Mouse (Mus musculus) midbrain, embryonic 15.5 days (tissue): ENCODE measurements around the gene Sec22a. TPM values are rescaled to one million over a fixed set of nuclear protein-coding genes. Genes with fewer than 3 reads are reported as not detected.
A peak's percentile ranks its signal among the peaks of the same experiment; 100 is the strongest.

Experiments
- ATAC-seq: fragments of 200-750 bp; cut with Nextera tagmentation; replicated peaks from 2 replicates; pipeline ENCODE4 v1.8.0; 2017; ENCODE audit warnings: moderate TSS enrichment
- H3K27ac ChIP-seq: fragments of 300-500 bp; sonication (generic); 2 replicates; pipeline ENCODE4 v1.5.1; 2015; ENCODE audit warnings: mild to moderate bottlenecking, inconsistent platforms
- H3K27me3 ChIP-seq: fragments of 300-500 bp; sonication (generic); replicated peaks from 2 replicates; pipeline ENCODE4 v1.6.1; 2015; ENCODE audit warnings: inconsistent platforms
- H3K36me3 ChIP-seq: fragments of 300-500 bp; sonication (generic); replicated peaks from 2 replicates; pipeline ENCODE4 v1.6.1; 2015; ENCODE audit warnings: inconsistent platforms
- H3K4me1 ChIP-seq: fragments of 300-500 bp; sonication (generic); 2 replicates; pipeline ENCODE4 v1.6.1; 2015; ENCODE audit warnings: inconsistent platforms
- H3K4me2 ChIP-seq: fragments of 300-500 bp; sonication (generic); 2 replicates; pipeline ENCODE4 v1.6.1; 2015; ENCODE audit warnings: inconsistent platforms, mild to moderate bottlenecking, moderate library complexity
- H3K4me3 ChIP-seq: fragments of 300-500 bp; sonication (generic); 2 replicates; pipeline ENCODE4 v1.5.1; 2015; ENCODE audit warnings: mild to moderate bottlenecking, inconsistent platforms
- H3K9ac ChIP-seq: fragments of 300-500 bp; sonication (generic); 2 replicates; pipeline ENCODE4 v1.6.1; 2015; ENCODE audit warnings: mild to moderate bottlenecking, inconsistent platforms
- H3K9me3 ChIP-seq: fragments of 300-500 bp; sonication (generic); 2 replicates; pipeline ENCODE4 v1.6.1; 2016; ENCODE audit warnings: inconsistent platforms
- WGBS: fragments of 180-500 bp; shearing (Covaris S2); methylation state at CpG from one replicate; pipeline ENCODE4 v1.1.7; 2015; ENCODE audit warnings: mixed read lengths; 5-methylcytosine and 5-hydroxymethylcytosine counted together
- polyA plus RNA-seq: library from polyadenylated mRNA; unstranded; fragments of >200 nt; fragmentation: Nextera tagmentation; extraction: Ambion mirVana; gene quantifications from 2 replicates; pipeline ENCODE4 v1.2.1, GENCODE M21; 2015

Sec22a gene
- polyA plus RNA-seq: 36.8 and 40.6 TPM in 2 replicates

DNA sequence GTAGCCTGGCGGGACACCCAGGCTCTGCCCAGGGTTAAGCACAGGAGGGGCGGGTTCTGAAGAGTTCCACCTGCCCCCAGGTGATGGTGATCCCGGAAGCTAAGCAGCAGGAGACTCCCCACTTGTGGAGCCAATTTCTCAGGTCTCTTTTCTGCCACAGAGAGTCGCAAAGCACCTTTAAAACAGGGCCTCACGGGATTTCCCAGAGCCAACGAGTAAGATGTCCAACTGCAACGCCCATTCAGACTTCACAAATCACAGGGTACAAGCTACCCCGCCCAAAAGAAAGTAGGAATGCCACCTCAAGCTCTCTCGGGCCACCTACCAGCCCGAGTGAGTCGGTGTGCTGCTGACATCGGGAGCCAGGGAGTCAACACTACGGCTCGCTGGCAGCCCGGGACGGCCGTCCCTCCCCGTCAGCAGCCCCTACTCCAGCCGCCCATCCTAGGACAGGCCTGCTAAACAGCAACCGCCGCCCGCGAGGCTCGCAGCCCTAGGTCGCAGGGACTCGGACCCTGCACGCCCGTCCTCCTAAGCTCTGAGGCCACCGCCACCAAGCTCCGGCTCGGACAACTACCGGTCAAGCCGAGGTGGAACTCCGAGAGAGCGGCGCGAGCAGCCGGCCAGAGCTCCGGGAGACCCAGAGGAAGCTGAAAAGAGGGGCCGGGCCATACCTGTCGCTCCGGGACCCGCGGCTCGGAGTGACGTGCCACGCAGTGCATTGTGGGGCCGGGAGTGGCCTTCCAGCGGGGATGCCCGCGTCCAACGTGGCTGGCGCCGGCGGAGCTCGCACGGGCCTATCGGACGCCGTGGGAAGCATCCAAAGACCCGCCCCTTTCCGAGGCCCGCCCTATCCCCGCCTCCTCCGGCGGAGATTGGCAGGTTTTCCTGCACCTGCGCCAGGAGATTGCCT lies at the start of gene Sec22a:
Gene Sec22a (minus strand): TSS at position 769 of the 913 bp plus-strand sequence.
- under 1% methylated on average over 67 of the region's 67 CpGs for WGBS
- Histone ChIP-seq H3K4me3 (peak within 1 kb of the TSS; percentile 80), H3K27ac (peak within 1 kb of the TSS; percentile 87), H3K27me3 (no peaks in the 10 kb centered on the region), H3K9ac (peak within 1 kb of the TSS; percentile 77), H3K9me3 (no peaks in the 10 kb centered on the region), H3K4me1 (peaks cover 15% of the 10 kb centered on the region), H3K36me3 (no peaks in the 10 kb centered on the region), H3K4me2 (peak within 1 kb of the TSS; percentile 90)
- ATAC-seq: peak; percentile 100

DNA sequence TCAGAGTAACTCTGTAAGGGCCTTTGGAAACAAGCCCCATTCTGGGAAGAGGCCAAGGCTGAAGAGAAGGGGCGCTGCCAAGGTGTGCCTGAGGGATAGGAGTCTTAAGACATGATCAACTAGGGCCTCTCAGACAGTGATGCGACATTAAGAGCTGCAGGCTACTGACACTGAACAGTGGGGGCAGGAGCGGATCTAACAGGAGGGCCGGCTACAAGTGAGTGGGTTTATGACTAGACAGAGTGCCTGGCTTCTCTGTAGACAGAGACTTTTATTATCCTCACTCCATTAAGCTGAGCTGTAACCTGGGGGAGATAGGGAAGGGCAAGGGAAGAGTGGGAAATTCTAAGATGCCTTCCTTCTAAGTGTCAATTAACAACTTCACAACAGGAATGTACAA lies 43.0 kb upstream of the Sec22a start:
- no peak overlapping the region for H3K4me3 ChIP-seq
- no peak overlapping the region for H3K4me2 ChIP-seq
- no peak for ATAC-seq
- H3K9me3 ChIP-seq: no peaks in the 10 kb centered on the region
- WGBS: 82% methylated on average over 4 of the region's 4 CpGs
- no peaks in the 10 kb centered on the region for H3K4me1 ChIP-seq
- H3K9ac ChIP-seq: no peak overlapping the region
- H3K36me3 ChIP-seq: no peaks in the 10 kb centered on the region
- H3K27ac ChIP-seq: no peak overlapping the region
- no peaks in the 10 kb centered on the region for H3K27me3 ChIP-seq

DNA sequence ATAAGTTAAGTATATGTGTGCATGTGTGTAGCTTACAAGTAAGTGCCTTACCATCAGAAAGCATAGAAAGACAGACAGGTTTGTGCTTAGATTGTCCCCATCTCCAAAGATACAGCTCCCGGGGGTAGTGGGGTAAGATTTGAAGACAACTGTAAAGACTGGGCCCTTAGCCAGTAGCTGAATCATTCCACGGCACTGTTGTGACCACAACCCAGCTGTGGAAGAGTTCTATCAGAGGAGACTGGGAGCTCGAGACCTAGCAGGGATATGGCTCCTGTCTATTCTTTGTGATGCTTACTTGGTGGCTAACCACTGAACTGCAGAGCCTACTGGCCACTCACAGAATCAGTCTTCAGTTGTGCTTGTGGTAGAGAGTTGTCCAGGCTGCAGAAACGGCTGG lies 42.4 kb upstream of the Sec22a start:
- no peaks in the 10 kb centered on the region for H3K4me1 ChIP-seq
- no peak overlapping the region for H3K4me2 ChIP-seq
- WGBS: 89% methylated on average over 4 of the region's 4 CpGs
- no peaks in the 10 kb centered on the region for H3K36me3 ChIP-seq
- no peaks in the 10 kb centered on the region for H3K9me3 ChIP-seq
- no peak for ATAC-seq
- H3K27me3 ChIP-seq: no peaks in the 10 kb centered on the region
- H3K9ac ChIP-seq: no peak overlapping the region
- no peak overlapping the region for H3K27ac ChIP-seq
- no peak overlapping the region for H3K4me3 ChIP-seq

DNA sequence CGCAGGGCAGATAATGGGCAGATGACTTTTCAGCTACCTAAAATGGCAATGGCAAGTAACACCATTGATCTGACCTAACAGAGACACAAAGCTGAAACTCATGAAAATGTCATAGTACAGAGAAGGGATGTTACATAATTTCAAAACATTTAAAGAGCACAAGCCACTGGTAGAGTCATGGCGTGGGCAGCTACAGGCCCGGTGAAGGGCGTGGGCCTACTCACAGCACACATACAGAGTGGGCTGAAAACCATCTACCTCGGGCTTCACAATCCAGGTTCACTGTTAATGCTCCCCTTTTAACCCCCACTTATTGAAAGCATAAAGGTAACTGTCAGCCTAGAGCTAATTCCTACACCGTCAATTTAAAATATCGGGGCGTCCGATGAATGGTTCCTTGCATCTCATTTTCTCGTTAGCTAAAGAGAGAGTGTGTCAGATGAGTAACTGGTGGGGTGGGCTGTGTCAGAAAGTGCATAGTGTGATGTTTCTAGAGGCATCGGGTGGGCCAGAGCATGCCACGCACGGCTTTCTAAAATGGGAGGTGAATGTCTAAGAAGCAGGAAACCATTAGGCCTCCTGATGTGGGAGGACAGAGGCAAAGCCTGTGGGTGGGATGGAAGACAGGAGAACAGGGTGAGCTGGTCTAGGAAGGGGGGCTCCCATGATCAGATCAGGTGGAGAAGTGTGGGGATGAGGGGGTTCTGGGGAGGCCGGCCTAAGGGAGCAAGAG lies 41.8 kb upstream of the Sec22a start:
- no peak overlapping the region for H3K4me3 ChIP-seq
- H3K4me1 ChIP-seq: no peaks in the 10 kb centered on the region
- 90% methylated on average over 14 of the region's 14 CpGs for WGBS
- H3K36me3 ChIP-seq: no peaks in the 10 kb centered on the region
- no peak overlapping the region for H3K4me2 ChIP-seq
- H3K9ac ChIP-seq: no peak overlapping the region
- no peaks in the 10 kb centered on the region for H3K9me3 ChIP-seq
- ATAC-seq: no peak
- H3K27ac ChIP-seq: no peak overlapping the region
- H3K27me3 ChIP-seq: no peaks in the 10 kb centered on the region

DNA sequence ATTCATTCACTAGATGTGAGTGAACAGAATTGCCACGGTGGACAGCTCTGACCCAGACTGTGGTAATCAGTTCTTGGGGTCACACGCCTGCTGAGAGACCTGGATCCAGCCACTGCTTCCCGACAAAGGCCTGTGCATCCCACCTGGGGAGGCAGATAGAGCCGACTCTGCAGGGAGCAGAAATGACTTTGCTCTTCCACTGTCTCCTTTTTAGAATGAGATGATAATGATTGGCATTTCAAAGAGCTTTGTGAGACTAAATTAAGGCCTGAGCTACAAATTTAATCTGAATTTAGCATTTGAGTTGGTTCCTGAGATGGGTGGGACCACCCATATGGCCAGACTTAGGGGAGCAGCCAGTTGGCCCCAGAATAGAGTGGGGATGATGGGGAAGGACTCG lies 41.1 kb upstream of the Sec22a start:
- no peak overlapping the region for H3K27ac ChIP-seq

DNA sequence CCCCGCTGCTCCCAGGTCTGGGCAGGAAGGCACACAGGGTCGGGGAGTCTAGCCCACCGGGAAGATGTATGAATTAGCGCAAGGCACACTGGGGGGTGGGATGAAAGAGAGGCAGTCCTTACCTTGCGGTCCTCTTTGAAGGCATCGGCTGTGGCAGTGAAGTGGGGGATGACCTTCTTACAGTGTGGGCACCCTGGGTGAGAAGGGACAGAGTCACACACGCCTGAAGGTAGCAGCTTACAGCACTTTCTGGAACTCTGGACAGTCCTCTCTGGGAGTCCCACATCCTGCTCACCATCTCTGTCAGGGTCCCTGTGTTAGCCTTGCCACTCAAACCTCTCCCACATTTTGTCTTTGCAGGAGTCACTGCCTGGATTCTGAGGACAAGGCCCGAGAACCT lies 40.2 kb upstream of the Sec22a start:
- Histone ChIP-seq H3K4me1 (no peaks in the 10 kb centered on the region), H3K36me3 (no peaks in the 10 kb centered on the region), H3K9me3 (no peaks in the 10 kb centered on the region), H3K27me3 (no peaks in the 10 kb centered on the region), H3K9ac (no peak overlapping the region), H3K4me3 (no peak overlapping the region), H3K4me2 (no peak overlapping the region), H3K27ac (no peak overlapping the region)
- no peak for ATAC-seq
- WGBS: 85% methylated on average over 8 of the region's 8 CpGs

More for the DNA sequence above, 41.1 kb upstream of the Sec22a start:
- Histone ChIP-seq H3K4me1 (no peaks in the 10 kb centered on the region), H3K9ac (no peak overlapping the region), H3K4me3 (no peak overlapping the region), H3K9me3 (no peaks in the 10 kb centered on the region), H3K4me2 (no peak overlapping the region), H3K36me3 (no peaks in the 10 kb centered on the region), H3K27me3 (no peaks in the 10 kb centered on the region)
- ATAC-seq: no peak
- WGBS: 28% methylated on average over 5 of the region's 5 CpGs

DNA sequence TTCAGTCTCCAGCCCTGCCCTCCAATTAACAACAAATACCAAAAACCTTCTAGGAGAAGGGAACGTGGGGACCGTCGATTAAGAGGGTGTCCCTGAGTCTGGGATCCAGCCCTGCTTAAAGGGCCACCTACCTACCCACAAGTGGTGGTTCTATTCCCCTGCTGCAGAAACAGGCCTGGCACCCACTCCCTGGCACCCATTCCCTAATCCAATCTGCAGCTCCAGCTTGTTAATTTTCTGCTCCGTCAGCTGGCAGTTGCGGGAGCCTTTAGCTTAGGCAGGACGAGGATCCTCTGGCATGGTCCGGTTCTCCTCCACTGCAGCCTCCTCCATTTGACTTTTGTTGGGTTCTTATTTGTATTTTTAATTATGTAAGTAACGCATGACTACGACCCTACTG lies 39.6 kb upstream of the Sec22a start:
- Histone ChIP-seq H3K4me1 (no peaks in the 10 kb centered on the region), H3K27ac (no peak overlapping the region), H3K9me3 (no peaks in the 10 kb centered on the region), H3K4me3 (no peak overlapping the region), H3K4me2 (no peak overlapping the region), H3K27me3 (no peaks in the 10 kb centered on the region), H3K9ac (no peak overlapping the region), H3K36me3 (no peaks in the 10 kb centered on the region)
- ATAC-seq: no peak
- WGBS: 91% methylated on average over 9 of the region's 9 CpGs

DNA sequence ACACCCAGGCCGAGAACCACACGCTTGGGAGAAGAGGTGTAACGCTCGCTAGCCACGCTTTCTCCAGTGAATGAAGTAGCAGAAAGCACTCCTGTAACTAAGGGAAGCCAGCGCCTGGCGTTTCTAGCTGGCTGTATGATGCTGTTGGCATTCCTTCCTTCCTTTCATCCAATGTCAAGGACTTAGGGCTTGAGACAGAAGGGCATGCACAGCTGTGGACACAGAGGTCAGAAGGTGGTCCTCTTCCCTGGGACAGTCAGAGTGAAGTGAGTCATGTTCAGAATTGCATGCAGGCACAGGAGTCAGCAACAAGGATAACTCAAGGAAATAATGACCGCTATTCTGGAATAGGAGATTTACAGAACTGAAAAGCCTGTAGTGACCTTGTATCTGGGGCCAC lies 29.1 kb upstream of the Sec22a start:
- 85% methylated on average over 8 of the region's 8 CpGs for WGBS

DNA sequence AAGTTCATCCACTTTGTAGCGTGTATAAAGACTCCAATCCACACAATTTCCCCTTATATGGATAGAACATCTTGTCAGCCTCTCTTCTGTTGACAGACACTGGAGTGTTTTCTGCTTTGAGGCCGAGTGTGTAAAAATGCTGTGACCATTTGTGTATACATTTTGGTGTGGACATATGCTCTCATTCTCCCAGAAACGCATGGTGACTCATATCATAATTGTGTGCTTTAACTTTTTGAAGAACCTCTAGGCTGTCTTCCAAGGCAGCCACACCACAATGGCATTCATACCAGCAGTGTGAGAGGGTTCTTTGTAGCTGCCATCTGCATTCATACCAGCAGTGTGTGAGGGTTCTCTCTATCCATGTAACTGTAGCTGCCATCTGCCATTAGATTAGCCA lies 21.9 kb upstream of the Sec22a start:
- H3K9me3 ChIP-seq: no peaks in the 10 kb centered on the region
- no peak overlapping the region for H3K27ac ChIP-seq
- H3K27me3 ChIP-seq: no peaks in the 10 kb centered on the region
- no peak overlapping the region for H3K4me3 ChIP-seq
- no peaks in the 10 kb centered on the region for H3K4me1 ChIP-seq
- no peak overlapping the region for H3K4me2 ChIP-seq
- ATAC-seq: no peak
- H3K36me3 ChIP-seq: no peaks in the 10 kb centered on the region
- H3K9ac ChIP-seq: no peak overlapping the region
- WGBS: 86% methylated on average over 3 of the region's 3 CpGs

More for the DNA sequence above, 29.1 kb upstream of the Sec22a start:
- Histone ChIP-seq H3K9me3 (no peaks in the 10 kb centered on the region), H3K27me3 (no peaks in the 10 kb centered on the region), H3K27ac (no peak overlapping the region), H3K4me1 (no peaks in the 10 kb centered on the region), H3K4me3 (no peak overlapping the region), H3K9ac (no peak overlapping the region), H3K36me3 (no peaks in the 10 kb centered on the region), H3K4me2 (no peak overlapping the region)
- no peak for ATAC-seq

DNA sequence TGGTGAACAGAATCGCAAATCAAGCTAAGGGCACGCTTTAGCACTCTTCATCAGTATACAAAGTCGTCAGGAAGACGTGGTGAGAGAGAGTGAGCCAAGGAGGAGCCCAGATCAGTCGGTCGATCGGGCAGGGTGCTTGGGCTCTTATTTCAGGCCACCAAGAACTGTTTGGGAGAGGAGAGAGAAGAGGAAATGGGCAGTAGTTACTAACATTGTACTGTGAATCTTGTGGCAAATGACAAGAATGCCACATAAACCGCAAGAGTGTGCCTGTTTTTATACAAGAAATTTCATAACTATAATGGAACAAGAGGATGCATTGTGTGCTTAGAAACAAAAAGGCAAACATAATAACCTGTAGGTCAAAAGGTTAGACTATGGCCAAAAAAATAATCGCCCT lies 16.3 kb upstream of the Sec22a start:
- Histone ChIP-seq H3K27me3 (no peaks in the 10 kb centered on the region), H3K4me1 (no peaks in the 10 kb centered on the region), H3K9me3 (no peaks in the 10 kb centered on the region), H3K4me2 (no peak overlapping the region), H3K9ac (no peak overlapping the region), H3K27ac (no peak overlapping the region), H3K4me3 (no peak overlapping the region), H3K36me3 (no peaks in the 10 kb centered on the region)
- ATAC-seq: no peak
- WGBS: 85% methylated on average over 9 of the region's 9 CpGs

DNA sequence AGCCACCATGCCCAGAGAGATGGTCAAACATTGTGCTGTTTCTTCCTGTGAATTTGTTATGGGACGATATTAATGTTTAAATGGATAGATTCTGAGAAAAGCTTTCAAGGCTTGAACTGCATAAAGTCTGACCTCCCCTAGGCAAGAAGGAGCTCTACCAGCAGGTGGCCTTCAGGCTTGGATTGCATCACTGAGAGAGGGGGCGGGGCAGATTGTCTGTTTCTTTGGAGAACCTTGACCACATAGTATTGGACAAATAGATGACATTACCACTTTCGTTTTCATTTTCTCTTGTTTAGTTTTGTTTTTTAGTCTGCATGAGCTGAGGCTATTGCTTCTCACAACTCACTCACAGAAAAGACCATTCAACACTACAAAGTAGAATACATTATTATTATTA lies 15.6 kb upstream of the Sec22a start:
- Histone ChIP-seq H3K9ac (no peak overlapping the region), H3K36me3 (no peaks in the 10 kb centered on the region), H3K27me3 (no peaks in the 10 kb centered on the region), H3K4me3 (no peak overlapping the region), H3K4me1 (no peaks in the 10 kb centered on the region), H3K4me2 (no peak overlapping the region), H3K9me3 (no peaks in the 10 kb centered on the region), H3K27ac (no peak overlapping the region)
- no peak for ATAC-seq
- 96% methylated on average over 3 of the region's 3 CpGs for WGBS

DNA sequence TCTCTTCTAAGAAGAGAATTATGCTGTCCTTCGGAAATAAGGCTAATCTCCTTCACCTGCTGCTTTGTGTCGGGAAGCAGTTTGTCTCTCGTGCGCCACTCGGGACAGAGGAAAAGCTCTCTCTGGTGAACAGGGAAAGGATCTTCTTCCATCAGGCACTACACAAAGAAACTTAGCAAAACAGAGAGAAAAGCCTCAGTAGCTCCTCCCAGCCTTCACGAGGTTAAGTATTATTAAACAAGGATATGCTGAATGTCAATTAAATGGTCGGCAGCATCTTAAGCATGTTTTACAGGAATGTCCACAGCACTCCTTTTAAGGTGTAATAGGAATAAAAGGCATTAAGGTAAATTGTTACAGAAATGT lies 328 bp upstream of the Sec22a start:
- ATAC-seq: no peak

More for the DNA sequence above, 328 bp upstream of the Sec22a start:
- Histone ChIP-seq H3K4me2 (peak overlapping the region; percentile 90), H3K4me1 (peaks cover 15% of the 10 kb centered on the region), H3K27me3 (no peaks in the 10 kb centered on the region), H3K4me3 (peak overlapping the region; percentile 80), H3K9ac (peak overlapping the region; percentile 53), H3K27ac (peak overlapping the region; percentile 87), H3K36me3 (no peaks in the 10 kb centered on the region), H3K9me3 (no peaks in the 10 kb centered on the region)
- under 1% methylated on average over 7 of the region's 7 CpGs for WGBS
